Mouse (Mus musculus) central nervous system, embryonic 18 days (tissue): Measurements from ENCODE around the gene Tbx4. TPM values are rescaled to one million over a fixed set of nuclear protein-coding genes. Genes with fewer than 3 reads are reported as not detected.

ENCODE experiments used
- polyA plus RNA-seq: library from polyadenylated mRNA; depleted of rRNA; stranded (reverse); fragments of >200 nt; gene quantifications from 2 replicates; pipeline ENCODE4 v1.2.3, GENCODE M21; 2012; rRNA removed

Tbx4 gene
- 0.21 and 0.38 TPM in 2 replicates for polyA plus RNA-seq

DNA sequence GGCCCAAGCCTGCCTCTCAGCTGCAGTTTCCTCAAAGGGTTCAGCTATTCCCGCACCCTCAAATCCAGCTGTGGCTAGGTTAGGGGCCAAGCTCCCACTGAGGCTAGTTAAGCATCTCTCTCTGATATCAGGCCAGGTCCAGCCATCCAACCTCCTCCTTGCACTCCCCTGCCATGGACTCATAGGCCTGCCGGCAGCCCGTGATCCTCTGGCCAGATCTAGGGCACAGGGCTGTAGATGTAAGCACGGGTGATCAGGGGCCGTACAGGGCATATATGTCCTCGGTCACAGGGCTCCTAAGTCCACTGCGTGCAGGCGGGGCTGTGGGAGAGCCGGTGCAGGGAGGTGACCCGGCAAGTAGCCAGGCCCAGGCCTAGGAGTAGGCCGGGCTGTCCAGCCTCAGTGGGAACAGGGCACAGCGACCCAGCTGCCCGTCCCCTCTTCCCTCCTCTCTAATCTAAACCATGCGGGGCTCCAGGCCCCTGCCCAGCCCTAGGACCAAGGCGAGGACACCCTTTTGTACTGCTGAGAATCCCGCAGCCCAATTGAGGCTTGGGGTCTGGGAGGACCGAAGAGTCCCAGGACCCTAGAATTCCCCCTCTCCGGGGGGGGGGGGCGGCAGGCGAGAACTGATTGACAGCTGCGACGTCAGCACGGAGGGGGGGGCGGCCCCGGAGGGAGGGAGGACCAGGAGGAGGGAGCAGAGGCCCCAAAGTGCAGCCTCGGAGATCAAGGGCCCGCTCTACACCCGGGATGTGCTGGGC, at the start of gene Tbx4:
Gene Tbx4, plus strand, starts transcription at position 758 of the 764 bp plus-strand sequence.

DNA sequence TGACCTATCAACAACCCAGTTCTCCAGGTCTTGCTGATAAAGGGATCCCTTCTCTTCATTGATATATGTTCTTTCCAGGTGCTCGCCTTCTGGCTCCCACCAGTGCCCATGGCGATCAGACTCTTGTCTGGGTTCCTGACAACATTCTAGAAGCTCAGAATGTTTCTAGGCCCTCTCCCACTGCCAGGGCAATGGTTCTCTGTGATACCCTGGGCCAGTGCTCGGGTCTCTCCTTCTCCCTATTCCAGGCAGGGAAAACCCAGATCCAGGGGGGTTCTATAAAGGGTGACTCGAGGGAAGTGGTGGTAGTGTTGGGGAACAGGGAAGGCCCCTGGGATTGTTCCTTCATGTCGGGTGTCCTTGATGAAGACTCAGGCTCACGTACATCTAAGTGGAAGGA, 36.0 kb upstream of the Tbx4 start, which contains the start of gene Gm11444:
Gene Gm11444, minus strand, starts transcription at position 101 of the 400 bp plus-strand sequence.

Other genes with a start within 250 kb of the Tbx4 start
- 3.7 and 4.7 TPM in 2 replicates for gene Tbx2, start 53.9 kb upstream of the Tbx4 start, polyA plus RNA-seq
- not detected in 2 replicates for gene Gm11444, start 36.1 kb upstream of the Tbx4 start, polyA plus RNA-seq